Mouse (Mus musculus) heart, embryonic 11.5 days (tissue): ENCODE results near the gene Srrm1. TPM values are rescaled to one million over a fixed set of nuclear protein-coding genes. Genes with fewer than 3 reads are reported as not detected.
A peak's percentile ranks its signal among the peaks of the same experiment; 100 is the strongest.

Experiments used
- ATAC-seq: fragments of 200-750 bp; cut with Nextera tagmentation; replicated peaks from 2 replicates; pipeline ENCODE4 v1.8.0; 2017; ENCODE audit warnings: moderate library complexity; ENCODE audit not compliant: insufficient number of reproducible peaks, low FRiP score, low TSS enrichment
- H3K27ac ChIP-seq: fragments of 300-500 bp; sonication (generic); 2 replicates; pipeline ENCODE4 v1.5.1; 2014; ENCODE audit warnings: mild to moderate bottlenecking, low read depth, low read length
- H3K27me3 ChIP-seq: fragments of 300-500 bp; sonication (generic); 2 replicates; pipeline ENCODE4 v1.6.1; 2014; ENCODE audit warnings: mild to moderate bottlenecking, low read length, mixed read lengths; ENCODE audit not compliant: control insufficient read depth, insufficient read depth
- H3K36me3 ChIP-seq: fragments of 300-500 bp; sonication (generic); 2 replicates; pipeline ENCODE4 v1.6.1; 2014; ENCODE audit warnings: mild to moderate bottlenecking, low read length, moderate library complexity, mixed read lengths; ENCODE audit not compliant: control insufficient read depth, insufficient read depth
- H3K4me1 ChIP-seq: fragments of 300-500 bp; sonication (generic); 2 replicates; pipeline ENCODE4 v1.6.1; 2014; ENCODE audit warnings: low read length; ENCODE audit not compliant: control insufficient read depth, insufficient read depth
- H3K4me2 ChIP-seq: fragments of 300-500 bp; sonication (generic); 2 replicates; pipeline ENCODE4 v1.6.1; 2014; ENCODE audit warnings: mild to moderate bottlenecking, moderate library complexity
- H3K4me3 ChIP-seq: fragments of 300-500 bp; sonication (generic); 2 replicates; pipeline ENCODE4 v1.5.1; 2014; ENCODE audit warnings: low read depth, low read length
- H3K9ac ChIP-seq: fragments of 300-500 bp; sonication (generic); 2 replicates; pipeline ENCODE4 v1.6.1; 2014; ENCODE audit warnings: mild to moderate bottlenecking, low read depth, low read length, moderate library complexity
- H3K9me3 ChIP-seq: fragments of 300-500 bp; sonication (generic); replicated peaks from 2 replicates; pipeline ENCODE4 v1.6.1; 2016; ENCODE audit warnings: low read length; ENCODE audit not compliant: control insufficient read depth
- WGBS: fragments of 180-500 bp; shearing (Covaris S2); extraction: QIAGEN DNeasy Blood & Tissue Kit; methylation state at CpG from one replicate; pipeline ENCODE4 v1.1.7; 2014; ENCODE audit not compliant: insufficient replicate concordance; 5-methylcytosine and 5-hydroxymethylcytosine counted together
- polyA plus RNA-seq: library from polyadenylated mRNA; unstranded; fragments of >200 nt; fragmentation: Nextera tagmentation; extraction: Ambion mirVana; gene quantifications from 2 replicates; pipeline ENCODE4 v1.2.1, GENCODE M21; 2014

Srrm1 gene
- polyA plus RNA-seq, 1 experiment from 2014 or later, result 183 TPM

- H3K4me1 ChIP-seq, result peaks cover 15% of the 10 kb centered on the region
- ATAC-seq, result peak; percentile 49
- H3K4me3 ChIP-seq, result no peak overlapping the region
- no peaks in the 10 kb centered on the region for H3K27me3 ChIP-seq
- H3K9ac ChIP-seq, result peak overlapping the region; percentile 18; the same call in 1 of the 2 replicates
- WGBS, result 8% methylated on average over 12 of the region's 12 CpGs
- H3K9me3 ChIP-seq, result no peaks in the 10 kb centered on the region
- H3K27ac ChIP-seq, result peak overlapping the region; percentile 46
- no peaks in the 10 kb centered on the region for H3K36me3 ChIP-seq
- H3K4me2 ChIP-seq, result peak overlapping the region; percentile 48
These were observed 60.5 kb downstream of the Srrm1 start for GRCm38 (mm10) chr4:135292477-135293089.

DNA sequence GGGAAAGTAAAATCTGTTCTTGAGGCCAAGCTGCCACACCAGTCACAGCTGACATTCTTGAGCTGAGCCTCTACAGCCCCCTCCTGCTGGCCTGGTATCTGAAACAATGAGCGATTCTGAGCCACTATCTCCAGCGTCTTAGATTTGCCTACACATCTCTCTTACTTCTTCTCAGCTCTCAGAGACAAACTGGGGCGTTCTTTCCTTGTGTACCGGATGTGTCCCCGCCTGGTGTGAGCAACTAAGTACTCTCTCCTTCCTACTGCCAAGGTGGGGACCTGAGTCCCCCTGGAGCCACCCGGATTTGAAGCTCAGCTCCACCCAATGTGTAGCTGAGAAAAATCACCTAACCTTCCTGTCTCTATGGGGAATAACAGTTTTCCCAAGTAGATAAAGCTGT, 61.3 kb downstream of the Srrm1 start:
- H3K9ac ChIP-seq, result no peak overlapping the region; the same call in 1 of the 2 replicates
- no peak for ATAC-seq
- peak overlapping the region; percentile 46; the same call in 1 of the 2 replicates for H3K27ac ChIP-seq
- no peak overlapping the region for H3K4me2 ChIP-seq
- 15% methylated on average over 6 of the region's 6 CpGs for WGBS
- H3K9me3 ChIP-seq, result no peaks in the 10 kb centered on the region
- peaks cover 21% of the 10 kb centered on the region for H3K4me1 ChIP-seq
- no peak overlapping the region for H3K4me3 ChIP-seq
- H3K36me3 ChIP-seq, result no peaks in the 10 kb centered on the region
- H3K27me3 ChIP-seq, result no peaks in the 10 kb centered on the region

- WGBS, result 89% methylated on average over 8 of the region's 8 CpGs
- Histone ChIP-seq H3K9me3 (no peaks in the 10 kb centered on the region), H3K4me1 (peaks cover 28% of the 10 kb centered on the region), H3K4me3 (no peak overlapping the region), H3K27ac (no peak overlapping the region; the same call in 1 of the 2 replicates), H3K27me3 (no peaks in the 10 kb centered on the region), H3K4me2 (no peak overlapping the region), H3K9ac (no peak overlapping the region; the same call in 1 of the 2 replicates), H3K36me3 (no peaks in the 10 kb centered on the region)
- no peak for ATAC-seq
These were observed 61.9 kb downstream of the Srrm1 start for GRCm38 (mm10) chr4:135291199-135291598.

DNA sequence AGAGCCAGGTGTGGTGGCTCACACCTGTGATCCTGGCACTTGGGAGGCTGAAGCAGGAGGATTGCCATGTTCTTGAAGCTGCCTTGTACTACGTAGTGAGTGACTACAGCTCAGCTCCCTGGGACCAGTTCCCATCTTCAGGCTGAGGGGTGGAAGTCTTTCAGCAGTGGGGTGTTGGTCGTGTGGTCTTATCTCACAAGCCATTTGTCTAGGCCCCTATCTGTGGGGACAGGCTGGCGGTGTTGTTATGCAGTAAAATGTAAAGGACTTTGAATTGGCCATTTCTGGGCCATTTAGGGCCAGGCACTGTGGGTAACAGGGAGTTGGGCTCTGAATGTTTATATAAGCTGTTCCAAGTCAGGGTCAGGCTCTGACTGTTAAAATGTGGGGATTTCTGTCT, 65.1 kb downstream of the Srrm1 start:
- peak overlapping the region; percentile 88 for H3K27ac ChIP-seq
- H3K9me3 ChIP-seq, result no peaks in the 10 kb centered on the region
- peaks cover 37% of the 10 kb centered on the region for H3K4me1 ChIP-seq
- H3K36me3 ChIP-seq, result no peaks in the 10 kb centered on the region
- H3K9ac ChIP-seq, result no peak overlapping the region
- peak overlapping the region; percentile 1; the same call in 1 of the 2 replicates for H3K4me2 ChIP-seq
- no peak overlapping the region for H3K4me3 ChIP-seq
- 30% methylated on average over 3 of the region's 3 CpGs for WGBS
- no peaks in the 10 kb centered on the region for H3K27me3 ChIP-seq
- peak; percentile 71 for ATAC-seq

GRCm38 (mm10) chr4:135286833-135287395, 66.2 kb downstream of the Srrm1 start:
- Histone ChIP-seq H3K36me3 (no peaks in the 10 kb centered on the region), H3K27me3 (no peaks in the 10 kb centered on the region), H3K27ac (peak overlapping the region; percentile 88), H3K9me3 (no peaks in the 10 kb centered on the region), H3K9ac (peak overlapping the region; percentile 62), H3K4me2 (peak overlapping the region; percentile 60), H3K4me1 (peaks cover 28% of the 10 kb centered on the region), H3K4me3 (peak overlapping the region; percentile 15; the same call in 1 of the 2 replicates)
- peak; percentile 74 for ATAC-seq
- 2% methylated on average over 16 of the region's 16 CpGs for whole genome bisulfite sequencing

- Histone ChIP-seq H3K36me3 (no peaks in the 10 kb centered on the region), H3K27ac (peak overlapping the region; percentile 88), H3K4me1 (peaks cover 25% of the 10 kb centered on the region), H3K9me3 (no peaks in the 10 kb centered on the region), H3K4me3 (no peak overlapping the region), H3K27me3 (no peaks in the 10 kb centered on the region), H3K9ac (peak overlapping the region; percentile 62; the same call in 1 of the 2 replicates), H3K4me2 (peak overlapping the region; percentile 8)
- no peak for ATAC-seq
- WGBS, result 47% methylated on average over 12 of the region's 12 CpGs
These were observed 67.0 kb downstream of the Srrm1 start for GRCm38 (mm10) chr4:135286033-135286622.

DNA sequence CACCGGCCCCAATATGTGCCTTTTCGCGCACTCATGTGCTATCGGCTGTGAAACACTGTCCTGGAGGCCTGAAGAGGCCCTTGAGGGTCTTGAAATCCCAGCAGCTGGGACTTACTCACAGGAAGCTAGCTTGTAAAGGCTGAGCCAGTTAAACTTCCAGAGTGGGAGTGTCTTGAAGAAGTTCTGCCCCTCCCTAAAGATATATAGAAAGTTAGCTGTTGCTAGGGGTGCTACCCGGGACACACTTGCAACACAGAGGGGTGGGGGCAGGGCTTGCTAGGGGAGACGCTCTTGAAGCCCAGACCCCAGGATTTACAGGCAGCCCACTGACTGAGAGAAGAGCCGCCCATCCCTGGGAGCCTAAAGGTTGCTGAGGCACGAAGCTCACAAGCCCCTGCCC, 67.7 kb downstream of the Srrm1 start:
- Histone ChIP-seq H3K36me3 (no peaks in the 10 kb centered on the region), H3K4me3 (no peak overlapping the region), H3K9ac (no peak overlapping the region), H3K9me3 (no peaks in the 10 kb centered on the region), H3K4me1 (peaks cover 25% of the 10 kb centered on the region), H3K27ac (no peak overlapping the region), H3K4me2 (no peak overlapping the region), H3K27me3 (no peaks in the 10 kb centered on the region)
- no peak for ATAC-seq
- 41% methylated on average over 8 of the region's 8 CpGs for WGBS

- no peak overlapping the region for H3K9ac ChIP-seq
- WGBS, result 82% methylated on average over 7 of the region's 7 CpGs
- no peak overlapping the region for H3K4me3 ChIP-seq
- no peak overlapping the region for H3K4me2 ChIP-seq
- H3K4me1 ChIP-seq, result peaks cover 25% of the 10 kb centered on the region
- H3K27ac ChIP-seq, result no peak overlapping the region
- ATAC-seq, result no peak
- H3K36me3 ChIP-seq, result no peaks in the 10 kb centered on the region
- H3K27me3 ChIP-seq, result no peaks in the 10 kb centered on the region
- no peaks in the 10 kb centered on the region for H3K9me3 ChIP-seq
These were observed 69.2 kb downstream of the Srrm1 start for GRCm38 (mm10) chr4:135283875-135284274.
